Mouse (Mus musculus) kidney, adult 9 months (tissue): ENCODE measurements around the gene Vstm2a.

Experiments used
- DNase-seq: peaks from one replicate; pipeline ENCODE4 v3.0.0; 2022

Gene Vstm2a

GRCm38 (mm10) chr11:16257473-16257921 lies at the start of gene Vstm2a:
Vstm2a (plus strand) TSS chr11:16257724.
- DNase-seq = peak; percentile 33

- DNase-seq = no peak
Observed at GRCm38 (mm10) chr11:16257011-16257410, 513 bp upstream of the Vstm2a start.

GRCm38 (mm10) chr11:16258300-16258699 lies 776 bp downstream of the Vstm2a start:
- DNase-seq = no peak

GRCm38 (mm10) chr11:16259876-16260275 lies 2.4 kb downstream of the Vstm2a start:
- DNase-seq = peak; percentile 12

GRCm38 (mm10) chr11:16260764-16261578 lies 3.4 kb downstream of the Vstm2a start:
- peak; percentile 71 for DNase-seq

- DNase-seq = no peak
Observed at GRCm38 (mm10) chr11:16268396-16268795, 10.9 kb downstream of the Vstm2a start.

- peak; percentile 59 for DNase-seq
Observed at GRCm38 (mm10) chr11:16290381-16290780, 32.9 kb downstream of the Vstm2a start.

GRCm38 (mm10) chr11:16292960-16293359 lies 35.4 kb downstream of the Vstm2a start:
- peak; percentile 6 for DNase-seq

- DNase-seq = peak; percentile 55
Observed at GRCm38 (mm10) chr11:16296521-16296920, 39.0 kb downstream of the Vstm2a start.

- DNase-seq = no peak
Observed at GRCm38 (mm10) chr11:16299492-16299891, 42.0 kb downstream of the Vstm2a start.

GRCm38 (mm10) chr11:16299960-16300359 lies 42.4 kb downstream of the Vstm2a start:
- DNase-seq = no peak

- DNase-seq = no peak
Observed at GRCm38 (mm10) chr11:16300709-16301108, 43.2 kb downstream of the Vstm2a start.

- DNase-seq = no peak
Observed at GRCm38 (mm10) chr11:16315097-16315496, 57.6 kb downstream of the Vstm2a start.

- no peak for DNase-seq
Observed at GRCm38 (mm10) chr11:16345179-16345578, 87.7 kb downstream of the Vstm2a start.

GRCm38 (mm10) chr11:16345676-16346075 lies 88.2 kb downstream of the Vstm2a start:
- no peak for DNase-seq

- DNase-seq = no peak
Observed at GRCm38 (mm10) chr11:16351915-16352314, 94.4 kb downstream of the Vstm2a start.

- DNase-seq = no peak
Observed at GRCm38 (mm10) chr11:16354356-16354755, 96.8 kb downstream of the Vstm2a start.

GRCm38 (mm10) chr11:16366852-16367587 lies 109.5 kb downstream of the Vstm2a start:
- no peak for DNase-seq

- DNase-seq = peak; percentile 26
Observed at GRCm38 (mm10) chr11:16403627-16404026, 146.1 kb downstream of the Vstm2a start.

GRCm38 (mm10) chr11:16411736-16412135 lies 154.2 kb downstream of the Vstm2a start:
- DNase-seq = peak; percentile 55

- peak; percentile 71 for DNase-seq
Observed at GRCm38 (mm10) chr11:16412609-16413008, 155.1 kb downstream of the Vstm2a start.

GRCm38 (mm10) chr11:16413077-16413644 lies 155.6 kb downstream of the Vstm2a start:
- no peak for DNase-seq

- DNase-seq = no peak
Observed at GRCm38 (mm10) chr11:16439548-16440251, 182.2 kb downstream of the Vstm2a start.
